Mouse (Mus musculus): ENCODE data around the gene Pklr. TPM values are rescaled to one million over a fixed set of nuclear protein-coding genes. Genes with fewer than 3 reads are reported as not detected.

The Pklr gene
- polyA plus RNA-seq (2017; shearing (Covaris generic)): 1 to 10 TPM in 1 of 2 experiments, not detected in 1; 1.8 TPM

DNA sequence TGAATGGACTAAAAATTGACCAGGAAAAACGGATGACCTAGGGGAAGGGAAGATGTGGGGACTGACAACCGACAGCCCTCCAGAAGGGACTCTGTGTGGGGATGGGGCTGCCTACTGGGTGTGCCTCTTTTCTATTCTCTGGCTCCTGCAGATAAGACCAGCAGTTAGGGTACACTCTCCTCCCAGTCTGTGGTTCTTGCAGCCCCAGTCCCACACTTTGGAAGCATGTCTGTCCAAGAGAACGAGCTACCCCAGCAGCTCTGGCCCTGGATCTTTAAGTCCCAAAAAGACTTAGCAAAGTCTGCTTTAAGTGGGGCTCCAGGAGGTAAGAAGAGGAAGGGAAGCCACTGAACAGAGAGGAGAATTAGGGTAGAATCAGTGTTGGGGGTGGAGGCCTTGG, at the start of gene Pklr:
Pklr (plus strand) TSS at position 185 of the 400 bp plus-strand sequence.

DNA sequence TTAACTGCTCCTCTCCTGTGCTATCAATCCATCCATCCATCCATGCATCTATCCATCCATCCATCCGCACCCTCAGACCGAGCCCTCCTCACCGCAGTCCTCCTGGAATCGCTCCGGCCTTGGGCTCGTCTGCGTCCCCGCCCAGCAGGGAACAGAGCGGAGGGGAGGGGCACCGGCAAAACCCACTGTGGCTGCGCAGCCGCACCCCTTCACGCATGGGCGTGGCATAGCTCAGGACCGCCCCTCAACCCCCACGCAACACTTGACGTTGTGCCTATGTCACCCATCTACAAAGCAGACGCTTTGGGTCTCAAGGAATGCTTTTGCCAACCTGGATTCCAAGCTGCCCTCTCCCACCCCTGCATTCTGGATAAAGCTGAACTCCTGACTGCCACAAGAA, 42.8 kb upstream of the Pklr start, which contains the start of gene Rusc1:
Rusc1 (minus strand) TSS at position 137 of the 400 bp plus-strand sequence.

DNA sequence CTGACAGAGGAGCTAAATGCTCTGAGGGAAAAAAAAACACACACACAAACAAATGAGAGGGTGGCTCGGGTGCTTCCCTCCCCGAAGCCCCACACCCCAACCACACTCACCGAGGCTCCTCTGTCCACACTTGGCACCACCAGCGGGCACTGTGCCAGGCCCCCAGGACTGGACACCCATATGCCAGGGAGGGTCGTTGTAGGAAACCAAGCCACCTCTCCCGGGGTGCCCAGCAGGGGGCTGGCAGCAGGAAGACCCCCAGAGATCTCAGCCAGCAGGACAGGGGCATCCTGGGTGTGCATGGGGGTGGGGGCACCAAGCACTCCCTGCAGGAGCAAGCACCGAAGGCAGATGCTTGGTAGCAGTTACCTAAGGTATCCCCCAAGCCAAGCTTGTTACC, 35.1 kb upstream of the Pklr start, which contains the start of gene Gm43738:
Gm43738 (minus strand) TSS at position 289 of the 400 bp plus-strand sequence.

DNA sequence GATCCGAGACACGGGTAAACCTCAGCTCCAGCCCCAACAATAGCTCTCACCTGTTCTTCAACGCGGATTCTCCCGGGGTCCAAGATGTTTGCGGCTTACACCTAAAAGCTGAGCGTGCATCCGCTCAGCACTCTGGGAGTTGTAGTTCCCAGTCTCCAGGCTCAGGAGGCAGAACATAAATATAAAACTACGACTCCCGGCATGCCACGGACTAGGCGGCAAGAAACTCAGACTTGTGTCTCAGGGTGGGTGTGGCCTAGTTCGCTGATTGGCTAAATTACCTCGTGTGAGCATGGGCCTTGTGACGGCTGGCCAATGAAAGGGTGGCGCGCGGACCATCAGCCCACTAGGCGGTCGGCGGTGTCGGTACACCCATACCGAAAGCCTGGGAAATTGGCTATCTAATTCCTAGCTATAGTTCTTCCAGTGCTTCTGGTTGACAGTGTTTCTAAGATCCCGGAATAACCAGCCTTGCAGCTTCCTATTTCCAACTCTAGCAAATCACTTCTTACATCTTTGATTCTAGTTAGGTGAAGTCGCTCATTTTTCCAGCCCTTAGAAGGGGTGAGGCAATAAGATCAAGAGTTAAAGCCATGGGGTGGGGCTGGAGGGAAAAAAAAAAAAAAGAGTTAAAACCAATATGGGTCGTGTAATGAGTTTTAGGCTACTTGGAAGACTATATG, 34.0 kb upstream of the Pklr start, which contains the start of gene Fdps:
Fdps (minus strand) TSS at position 148 of the 683 bp plus-strand sequence.

DNA sequence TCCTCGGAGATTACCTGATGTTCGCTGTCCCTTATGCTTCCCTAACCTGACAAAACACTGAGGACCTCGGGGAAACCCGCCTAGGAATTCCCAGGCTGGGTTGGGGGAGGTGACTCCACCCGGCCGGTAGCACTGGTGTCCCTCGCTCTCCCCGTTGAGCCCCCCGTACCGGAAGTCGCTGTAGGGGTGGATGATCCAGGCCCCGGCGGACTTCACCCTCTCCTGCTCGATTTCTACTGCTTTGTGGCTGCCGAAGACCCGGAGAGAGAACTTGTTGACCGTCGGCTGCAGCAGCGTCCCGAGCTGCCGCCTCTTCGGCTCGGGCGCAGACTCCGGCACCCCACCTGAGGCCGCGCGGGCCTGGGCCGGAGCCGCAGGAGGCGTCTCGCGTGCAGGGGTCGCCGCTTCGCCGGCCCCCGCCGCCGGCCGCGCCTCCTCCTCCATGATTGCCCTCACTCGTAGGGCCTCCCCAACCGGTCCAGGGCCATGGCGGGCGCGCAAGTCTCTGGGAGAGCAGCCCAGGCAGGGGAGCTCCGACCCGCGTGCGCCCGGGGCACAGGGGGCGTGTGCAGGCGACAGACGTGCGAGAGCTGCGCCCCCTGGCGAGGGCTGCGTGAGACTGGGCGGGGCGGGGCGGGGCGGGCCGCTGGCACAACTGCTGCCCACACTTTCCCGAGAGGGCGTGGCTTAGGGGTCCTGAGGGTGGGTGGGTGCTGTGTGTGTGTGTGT, 23.8 kb downstream of the Pklr start, which contains the start of gene Hcn3:
Hcn3 (minus strand) TSS at position 581 of the 729 bp plus-strand sequence.

DNA sequence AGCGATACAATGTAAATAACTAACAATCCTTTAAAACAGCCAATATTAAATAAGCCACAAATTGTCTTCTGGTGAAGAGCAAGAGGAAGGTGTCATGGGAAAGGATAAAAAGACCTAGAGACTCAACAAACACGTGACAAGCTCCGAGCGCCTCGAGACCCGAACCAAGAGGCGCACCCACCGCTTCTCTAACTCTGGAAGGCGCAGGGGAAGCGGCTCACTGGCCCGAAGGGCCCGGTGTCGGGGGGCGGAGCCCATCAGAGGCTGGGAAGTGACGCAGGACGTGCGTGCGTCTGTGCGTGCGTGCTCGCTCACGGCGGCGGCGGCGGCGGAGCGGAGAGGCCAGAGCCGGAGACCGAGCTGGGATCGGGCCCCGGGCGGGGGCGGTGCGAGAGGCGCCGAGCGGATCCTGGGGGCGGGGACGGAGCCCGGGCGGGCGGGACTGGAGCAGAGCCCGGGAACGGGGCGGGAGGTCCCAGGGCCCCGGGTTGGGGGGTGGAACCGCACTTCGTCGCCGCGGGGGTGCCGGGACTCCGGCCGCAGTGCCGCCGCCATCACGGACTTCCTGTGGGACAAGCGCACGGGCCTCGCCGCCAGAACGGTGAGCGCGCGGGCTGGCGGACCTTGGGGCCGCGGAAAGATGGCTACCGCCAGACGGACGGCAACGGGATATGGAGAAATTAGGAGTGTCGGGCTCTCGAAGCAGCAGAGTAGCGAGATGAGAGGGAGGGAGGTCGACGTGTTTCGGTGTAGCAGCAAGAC, 28.7 kb downstream of the Pklr start, which contains the start of gene Clk2:
Clk2 (plus strand) TSS at position 290 of the 762 bp plus-strand sequence.

DNA sequence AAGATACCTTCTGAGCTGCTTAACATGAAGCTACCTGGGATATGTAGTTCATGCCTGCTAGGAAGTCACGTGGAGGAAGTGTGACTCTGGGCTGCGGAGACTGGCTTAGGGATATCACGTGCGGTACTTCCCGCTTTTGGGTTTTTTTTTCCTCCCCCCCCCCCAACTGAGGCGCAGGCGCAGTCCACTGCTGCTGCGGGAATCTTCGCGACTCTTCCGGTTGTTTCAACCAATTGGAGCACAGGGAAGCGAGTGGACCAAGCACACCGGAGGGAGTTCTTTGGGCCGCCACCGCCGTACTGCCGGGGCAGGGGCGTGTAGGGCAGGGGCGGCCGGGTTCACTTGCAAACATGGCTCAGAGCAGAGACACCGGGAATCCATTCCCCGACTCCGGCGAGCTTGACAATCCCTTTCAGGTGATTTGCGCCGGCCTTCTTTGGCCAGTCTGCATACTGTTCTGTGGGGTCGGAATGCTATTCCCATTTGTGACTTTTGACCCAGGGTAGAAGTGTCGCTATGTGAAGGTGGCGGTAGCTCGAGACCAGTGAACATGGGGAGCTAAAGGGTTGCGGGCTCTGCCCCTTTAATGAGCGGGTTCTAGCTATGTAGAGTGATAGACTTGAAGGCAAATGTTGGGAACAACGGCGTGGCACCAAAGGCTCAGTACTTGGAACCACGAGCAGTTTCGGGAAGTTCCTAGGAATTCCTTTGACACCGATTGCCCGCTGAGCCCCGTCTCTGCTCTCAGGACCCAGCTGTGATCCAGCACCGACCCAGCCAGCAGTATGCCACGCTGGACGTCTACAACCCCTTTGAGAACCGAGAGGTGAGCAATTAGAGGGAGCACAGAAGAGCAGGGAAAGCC, 41.5 kb downstream of the Pklr start, which contains the start of gene Scamp3:
Scamp3 (plus strand) TSS at position 232 of the 865 bp plus-strand sequence.

DNA sequence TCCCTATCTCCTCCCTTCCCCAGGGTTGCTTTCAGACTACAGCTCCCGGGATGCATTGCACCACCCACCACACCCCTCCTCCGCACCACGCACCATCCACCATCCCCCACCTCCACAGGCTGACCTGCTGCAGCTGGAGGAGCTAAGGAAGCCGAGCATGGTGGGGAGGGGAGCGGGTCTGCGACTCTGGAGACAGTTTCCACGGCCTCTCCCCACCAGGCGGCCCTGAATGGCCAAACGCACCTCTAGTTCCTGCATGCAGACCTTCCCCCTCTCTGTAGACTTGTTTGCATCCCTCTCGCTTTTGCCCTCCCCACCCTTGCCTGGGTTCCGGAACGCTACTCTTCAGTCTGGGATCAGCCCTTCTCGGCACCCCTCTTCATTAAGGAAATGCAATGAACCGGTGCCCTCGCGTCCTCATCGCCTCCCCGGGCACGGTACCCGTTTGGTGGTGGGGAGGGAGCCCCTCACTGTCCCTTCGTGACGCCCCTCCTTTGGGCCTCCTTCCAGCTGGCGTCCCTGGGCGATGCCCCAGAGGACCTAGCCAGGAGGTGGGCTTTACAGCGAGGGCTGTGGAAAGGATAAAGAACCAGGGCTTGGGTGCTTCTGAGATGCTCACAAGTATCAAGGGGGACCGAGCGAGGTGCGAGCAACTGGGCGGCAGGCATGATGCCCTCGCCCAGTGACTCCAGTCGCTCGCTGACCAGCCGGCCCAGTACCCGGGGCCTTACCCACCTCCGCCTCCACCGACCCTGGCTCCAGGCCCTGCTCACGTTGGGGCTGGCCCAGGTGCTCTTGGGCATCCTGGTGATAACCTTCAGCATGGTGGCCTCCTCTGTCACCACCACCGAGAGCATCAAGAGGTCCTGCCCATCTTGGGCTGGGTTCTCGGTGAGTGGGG, 47.4 kb downstream of the Pklr start, which contains the start of gene Fam189b:
Fam189b (plus strand) TSS at position 86 of the 901 bp plus-strand sequence.

Other genes starting within 250 kb of the Pklr start
- gene Msto1, start 222.1 kb upstream of the Pklr start, polyA plus RNA-seq (2017; shearing (Covaris generic)): 10 to 100 TPM; 27.2 to 32.3 TPM
- 10 to 100 TPM; 32.6 to 35.9 TPM for gene Ash1l, start 185.5 kb upstream of the Pklr start, polyA plus RNA-seq (2017; shearing (Covaris generic))
- gene Dap3, start 185.0 kb upstream of the Pklr start, polyA plus RNA-seq (2017; shearing (Covaris generic)): 100 to 1,000 TPM; 155 to 171 TPM
- 10 to 100 TPM; 41.8 to 47.3 TPM for gene Rusc1, start 42.8 kb upstream of the Pklr start, polyA plus RNA-seq (2017; shearing (Covaris generic))
- gene Gm43738, start 35.0 kb upstream of the Pklr start, polyA plus RNA-seq (2017; shearing (Covaris generic)): under 1 TPM in 1 of 2 experiments, not detected in 1; 0.23 TPM
- 100 to 1,000 TPM in 1 of 2 experiments, 10 to 100 TPM in 1; 59.8 to 110 TPM for gene Fdps, start 34.2 kb upstream of the Pklr start, polyA plus RNA-seq (2017; shearing (Covaris generic))
- 1 to 10 TPM in 1 of 2 experiments, under 1 TPM in 1; 0.76 to 2.1 TPM for gene Hcn3, start 24.1 kb downstream of the Pklr start, polyA plus RNA-seq (2017; shearing (Covaris generic))
- gene Clk2, start 28.7 kb downstream of the Pklr start, polyA plus RNA-seq (2017; shearing (Covaris generic)): 100 to 1,000 TPM; 115 to 129 TPM
- 100 to 1,000 TPM; 257 to 293 TPM for gene Scamp3, start 41.3 kb downstream of the Pklr start, polyA plus RNA-seq (2017; shearing (Covaris generic))
- 100 to 1,000 TPM; 204 to 228 TPM for gene Fam189b, start 47.0 kb downstream of the Pklr start, polyA plus RNA-seq (2017; shearing (Covaris generic))
- gene Gba, start 66.8 kb downstream of the Pklr start, polyA plus RNA-seq (2017; shearing (Covaris generic)): 100 to 1,000 TPM; 120 to 135 TPM
- gene Thbs3, start 79.0 kb downstream of the Pklr start, polyA plus RNA-seq (2017; shearing (Covaris generic)): 1 to 10 TPM in 1 of 2 experiments, under 1 TPM in 1; 0.88 to 1.6 TPM
- 100 to 1,000 TPM; 121 to 126 TPM for gene Mtx1, start 90.9 kb downstream of the Pklr start, polyA plus RNA-seq (2017; shearing (Covaris generic))
- gene Muc1, start 92.9 kb downstream of the Pklr start, polyA plus RNA-seq (2017; shearing (Covaris generic)): 1 to 10 TPM in 1 of 2 experiments, not detected in 1; 1.2 TPM
- 100 to 1,000 TPM; 235 to 244 TPM for gene Krtcap2, start 109.8 kb downstream of the Pklr start, polyA plus RNA-seq (2017; shearing (Covaris generic))
- 1 to 10 TPM; 3.0 to 3.5 TPM for gene Trim46, start 110.2 kb downstream of the Pklr start, polyA plus RNA-seq (2017; shearing (Covaris generic))
- gene Dpm3, start 123.2 kb downstream of the Pklr start, polyA plus RNA-seq (2017; shearing (Covaris generic)): 10 to 100 TPM; 84.5 to 92.4 TPM
- 100 to 1,000 TPM; 239 to 241 TPM for gene Slc50a1, start 134.4 kb downstream of the Pklr start, polyA plus RNA-seq (2017; shearing (Covaris generic))
- not detected for gene Efna1, start 145.0 kb downstream of the Pklr start, polyA plus RNA-seq (2017; shearing (Covaris generic))
- gene Efna3, start 186.8 kb downstream of the Pklr start, polyA plus RNA-seq (2017; shearing (Covaris generic)): under 1 TPM in 1 of 2 experiments, not detected in 1; 0.49 TPM
- gene Efna4, start 201.9 kb downstream of the Pklr start, polyA plus RNA-seq (2017; shearing (Covaris generic)): under 1 TPM; 0.42 to 0.82 TPM
- 10 to 100 TPM; 24.1 to 31.4 TPM for gene Adam15, start 213.9 kb downstream of the Pklr start, polyA plus RNA-seq (2017; shearing (Covaris generic))
- gene Dcst2, start 225.8 kb downstream of the Pklr start, polyA plus RNA-seq (2017; shearing (Covaris generic)): under 1 TPM; 0.27 to 0.37 TPM
- gene Dcst1, start 229.1 kb downstream of the Pklr start, polyA plus RNA-seq (2017; shearing (Covaris generic)): under 1 TPM; 0.32 to 0.40 TPM

Measured in inflammation-experienced regulatory T-cells (primary cell).